Mouse (Mus musculus): ENCODE data around the gene Cnksr3.

DNA sequence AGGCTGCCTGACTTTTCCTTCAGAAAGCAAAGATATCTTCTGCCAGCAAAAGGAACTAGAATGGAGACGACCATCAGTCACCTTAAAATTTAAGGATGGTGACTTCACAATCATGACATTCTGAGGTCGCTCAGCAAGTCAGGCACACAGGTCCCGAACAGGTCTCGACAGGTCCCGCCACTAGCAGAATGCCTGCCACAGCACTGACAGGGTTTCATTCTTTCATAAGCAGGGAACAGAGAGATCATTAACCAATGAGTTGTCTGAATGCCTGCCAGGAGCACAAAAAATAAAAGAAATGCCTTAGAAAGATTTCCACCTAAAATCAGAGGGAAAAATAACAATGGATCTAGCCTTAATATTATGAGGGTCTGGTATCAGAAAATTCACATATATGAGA lies 31.7 kb downstream of the Cnksr3 start:
- TF ChIP-seq CTCF (IDR thresholded peaks at IDR 0.05; ENCODE audit: extremely low read depth, insufficient read length, insufficient replicate concordance, low read depth, low read length) (no peak), POLR2A (IDR thresholded peaks at IDR 0.05; ENCODE audit: low read depth, low read length) (no peak)

All from small intestine, adult 2 months (tissue).